Mouse (Mus musculus): ENCODE results near the gene Slmap. TPM values are rescaled to one million over a fixed set of nuclear protein-coding genes. Genes with fewer than 3 reads are reported as not detected.
"Not testable (repeated sequence)": the region's sequence is repeated elsewhere in the genome, so short reads cannot be mapped to it uniquely, and the experiment has no call there.

Slmap gene
- polyA plus RNA-seq, 1 experiment from 2014 or later = 16.7 TPM

- H3K9me3 ChIP-seq = no peaks in the 10 kb centered on the region
- peaks cover 40% of the 10 kb centered on the region for H3K4me1 ChIP-seq
- H3K4me3 ChIP-seq = no peak overlapping the region
- no peaks in the 10 kb centered on the region for H3K27me3 ChIP-seq (replicated peaks; ENCODE audit: low read depth, poor library complexity, severe bottlenecking)
- DNase-seq (ENCODE audit: low spot score) = no peak
- 84% methylated on average over 7 of the region's 7 CpGs for WGBS
- H3K36me3 ChIP-seq (replicated peaks) = peaks cover 38% of the 10 kb centered on the region
- H3K27ac ChIP-seq (replicated peaks) = no peak overlapping the region
Measured at GRCm38 (mm10) chr14:26530350-26530749, 4.4 kb downstream of the Slmap start.

GRCm38 (mm10) chr14:26528296-26528695 lies 6.4 kb downstream of the Slmap start:
- WGBS = 81% methylated on average over 2 of the region's 2 CpGs
- no peaks in the 10 kb centered on the region for H3K9me3 ChIP-seq
- no peak overlapping the region for H3K27ac ChIP-seq (replicated peaks)
- H3K27me3 ChIP-seq (replicated peaks; ENCODE audit: low read depth, poor library complexity, severe bottlenecking) = no peaks in the 10 kb centered on the region
- DNase-seq (ENCODE audit: low spot score) = no peak
- peaks cover 42% of the 10 kb centered on the region for H3K36me3 ChIP-seq (replicated peaks)
- peaks cover 35% of the 10 kb centered on the region for H3K4me1 ChIP-seq
- no peak overlapping the region for H3K4me3 ChIP-seq

DNA sequence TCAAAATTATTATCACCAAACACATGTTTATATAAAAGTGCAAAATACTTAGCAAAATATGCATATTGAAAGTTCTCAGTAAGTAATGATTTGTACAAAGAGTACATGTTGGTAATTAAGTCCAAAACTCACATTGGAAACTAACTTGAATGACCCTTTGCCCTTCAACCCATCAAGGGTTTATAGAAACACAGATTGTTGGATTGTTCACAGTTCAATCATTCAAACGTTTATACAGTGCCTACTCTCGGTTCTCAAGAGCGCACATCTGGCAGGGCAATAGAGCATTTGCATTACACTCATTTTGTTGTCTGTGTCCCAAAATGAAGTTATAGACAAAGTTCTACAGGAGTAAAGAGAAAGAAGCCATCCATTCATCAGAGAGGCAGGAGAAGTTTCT lies 8.8 kb downstream of the Slmap start:
- no peaks in the 10 kb centered on the region for H3K9me3 ChIP-seq
- peaks cover 22% of the 10 kb centered on the region for H3K4me1 ChIP-seq
- no peak for DNase-seq (ENCODE audit: low spot score)
- no peak overlapping the region for H3K27ac ChIP-seq (replicated peaks)
- peaks cover 37% of the 10 kb centered on the region for H3K36me3 ChIP-seq (replicated peaks)
- H3K4me3 ChIP-seq = no peak overlapping the region
- WGBS = 44% methylated on average over 3 of the region's 3 CpGs
- H3K27me3 ChIP-seq (replicated peaks; ENCODE audit: low read depth, poor library complexity, severe bottlenecking) = no peaks in the 10 kb centered on the region

DNA sequence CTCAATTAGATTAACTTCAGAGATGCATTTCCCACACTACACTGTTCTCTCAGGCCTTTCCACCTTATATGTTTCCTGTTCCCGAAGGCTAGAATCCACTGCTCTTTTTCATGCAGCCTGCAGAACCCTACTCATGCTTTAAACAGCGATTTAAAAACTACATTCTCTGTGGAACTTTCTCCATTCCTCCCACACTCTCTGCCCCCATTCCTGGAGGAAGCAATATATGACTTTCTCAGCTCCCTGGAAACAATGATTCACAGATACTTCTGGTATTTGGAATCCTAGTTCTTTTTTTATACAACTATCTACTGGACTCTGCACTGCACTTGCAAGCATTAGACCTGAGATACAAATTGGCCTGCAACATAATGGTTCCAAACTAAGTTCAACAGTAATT lies 11.6 kb downstream of the Slmap start:
- no peaks in the 10 kb centered on the region for H3K9me3 ChIP-seq
- no peak for DNase-seq (ENCODE audit: low spot score)
- WGBS = 67% methylated on average over 2 of the region's 2 CpGs
- no peak overlapping the region for H3K27ac ChIP-seq (replicated peaks)
- H3K36me3 ChIP-seq (replicated peaks) = peaks cover 19% of the 10 kb centered on the region
- H3K4me3 ChIP-seq = no peak overlapping the region
- H3K27me3 ChIP-seq (replicated peaks; ENCODE audit: low read depth, poor library complexity, severe bottlenecking) = no peaks in the 10 kb centered on the region
- peaks cover 12% of the 10 kb centered on the region; the same call in 1 of the 2 replicates for H3K4me1 ChIP-seq

- Histone ChIP-seq H3K27ac (replicated peaks) (no peak overlapping the region), H3K27me3 (replicated peaks; ENCODE audit: low read depth, poor library complexity, severe bottlenecking) (no peaks in the 10 kb centered on the region), H3K4me3 (no peak overlapping the region), H3K9me3 (no peaks in the 10 kb centered on the region), H3K4me1 (peaks cover 4% of the 10 kb centered on the region; the same call in 1 of the 2 replicates), H3K36me3 (replicated peaks) (peaks cover 11% of the 10 kb centered on the region)
- DNase-seq (ENCODE audit: low spot score) = no peak
- 91% methylated on average over 4 of the region's 4 CpGs for WGBS
Measured at GRCm38 (mm10) chr14:26519831-26520230, 14.9 kb downstream of the Slmap start.

DNA sequence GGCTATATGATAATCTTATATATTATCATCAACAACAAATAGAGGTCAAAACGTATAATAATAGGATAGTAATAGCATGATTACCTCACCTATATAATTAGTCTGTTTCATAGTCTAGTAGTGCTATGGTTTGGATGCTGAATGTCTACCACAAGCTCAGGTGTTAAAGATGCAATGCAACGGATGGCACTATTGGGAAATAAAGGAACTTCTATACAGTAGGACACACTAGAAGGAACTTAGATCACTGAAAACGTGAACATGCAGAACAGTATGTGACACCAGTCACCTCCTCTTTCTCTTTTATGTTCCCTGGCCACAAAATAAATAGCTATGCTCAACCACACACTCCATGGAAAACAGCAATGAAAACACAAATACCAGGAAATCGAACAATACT lies 16.9 kb downstream of the Slmap start:
- no peak for DNase-seq (ENCODE audit: low spot score)
- Histone ChIP-seq H3K9me3 (no peaks in the 10 kb centered on the region), H3K4me3 (no peak overlapping the region), H3K4me1 (peaks cover 2% of the 10 kb centered on the region; the same call in 1 of the 2 replicates), H3K36me3 (replicated peaks) (peaks cover 8% of the 10 kb centered on the region), H3K27me3 (replicated peaks; ENCODE audit: low read depth, poor library complexity, severe bottlenecking) (no peaks in the 10 kb centered on the region), H3K27ac (replicated peaks) (no peak overlapping the region)
- WGBS = 90% methylated on average over 4 of the region's 4 CpGs

- 88% methylated on average over 2 of the region's 2 CpGs for WGBS
- not testable (repeated sequence) for H3K27ac ChIP-seq (replicated peaks); H3K36me3 ChIP-seq (replicated peaks); H3K4me1 ChIP-seq; H3K27me3 ChIP-seq (replicated peaks; ENCODE audit: low read depth, poor library complexity, severe bottlenecking); H3K4me3 ChIP-seq; H3K9me3 ChIP-seq; DNase-seq (ENCODE audit: low spot score)
Measured at GRCm38 (mm10) chr14:26516232-26516631, 18.5 kb downstream of the Slmap start.

GRCm38 (mm10) chr14:26515802-26516201 lies 18.9 kb downstream of the Slmap start:
- H3K36me3 ChIP-seq (replicated peaks) = peaks cover 4% of the 10 kb centered on the region
- no peak for DNase-seq (ENCODE audit: low spot score)
- 90% methylated on average over 9 of the region's 9 CpGs for WGBS

GRCm38 (mm10) chr14:26510545-26510944 lies 24.2 kb downstream of the Slmap start:
- Histone ChIP-seq H3K27ac (replicated peaks) (no peak overlapping the region), H3K4me1 (no peaks in the 10 kb centered on the region), H3K4me3 (no peak overlapping the region), H3K9me3 (no peaks in the 10 kb centered on the region), H3K27me3 (replicated peaks; ENCODE audit: low read depth, poor library complexity, severe bottlenecking) (no peaks in the 10 kb centered on the region), H3K36me3 (replicated peaks) (no peaks in the 10 kb centered on the region)
- no peak for DNase-seq (ENCODE audit: low spot score)
- WGBS = 95% methylated on average over 2 of the region's 2 CpGs

More at GRCm38 (mm10) chr14:26515802-26516201, 18.9 kb downstream of the Slmap start:
- no peak overlapping the region for H3K27ac ChIP-seq (replicated peaks)
- H3K27me3 ChIP-seq (replicated peaks; ENCODE audit: low read depth, poor library complexity, severe bottlenecking) = no peaks in the 10 kb centered on the region
- no peak overlapping the region for H3K4me3 ChIP-seq
- no peaks in the 10 kb centered on the region for H3K4me1 ChIP-seq
- no peaks in the 10 kb centered on the region for H3K9me3 ChIP-seq

DNA sequence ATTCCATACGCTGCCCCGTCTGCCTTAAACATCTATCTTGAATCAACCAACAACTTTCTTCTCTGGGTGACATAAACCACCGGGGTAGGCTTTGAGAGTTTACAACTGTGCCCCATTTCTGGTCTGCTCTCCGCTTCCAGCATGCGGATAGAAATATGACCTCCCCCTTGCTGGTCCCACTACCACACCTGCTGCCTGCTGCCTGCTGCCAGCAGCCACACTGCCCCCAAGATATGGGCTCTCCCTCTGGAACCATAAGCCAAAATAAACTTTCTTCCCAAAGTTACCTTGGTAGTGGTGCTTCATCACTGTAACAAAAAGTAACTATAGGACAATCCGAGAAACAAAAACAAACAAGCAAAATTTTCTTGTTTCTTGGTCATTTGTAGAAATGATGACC lies 26.6 kb downstream of the Slmap start:
- Histone ChIP-seq H3K36me3 (replicated peaks) (no peaks in the 10 kb centered on the region; the same call in 1 of the 2 replicates), H3K4me3 (no peak overlapping the region), H3K4me1 (no peaks in the 10 kb centered on the region), H3K27me3 (replicated peaks; ENCODE audit: low read depth, poor library complexity, severe bottlenecking) (no peaks in the 10 kb centered on the region), H3K27ac (replicated peaks) (no peak overlapping the region), H3K9me3 (no peaks in the 10 kb centered on the region)
- 90% methylated on average over 6 of the region's 6 CpGs for WGBS
- no peak for DNase-seq (ENCODE audit: low spot score)

DNA sequence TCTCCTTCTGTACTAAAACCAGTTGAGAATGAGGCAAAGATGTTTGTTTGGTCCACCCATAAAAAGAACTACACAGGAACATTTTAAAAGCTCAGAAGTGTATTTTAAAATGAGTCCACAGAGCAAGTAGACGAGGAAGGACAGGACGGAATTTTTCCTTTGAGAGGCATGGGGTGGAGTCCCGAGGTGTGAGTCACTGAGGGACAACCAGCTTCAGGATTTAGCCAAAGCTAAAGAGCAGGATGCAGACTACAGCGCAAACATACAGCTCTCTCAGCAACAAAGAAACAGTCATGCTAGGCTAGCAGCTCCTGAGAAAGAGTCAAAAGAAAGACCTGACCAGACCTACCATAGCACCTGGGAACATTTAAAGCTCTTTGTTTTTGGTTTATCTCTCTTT lies 27.4 kb downstream of the Slmap start:
- Histone ChIP-seq H3K27ac (replicated peaks) (no peak overlapping the region), H3K4me1 (no peaks in the 10 kb centered on the region), H3K4me3 (no peak overlapping the region), H3K9me3 (no peaks in the 10 kb centered on the region), H3K27me3 (replicated peaks; ENCODE audit: low read depth, poor library complexity, severe bottlenecking) (no peaks in the 10 kb centered on the region), H3K36me3 (replicated peaks) (no peaks in the 10 kb centered on the region; the same call in 1 of the 2 replicates)
- no peak for DNase-seq (ENCODE audit: low spot score)
- WGBS = 81% methylated on average over 4 of the region's 4 CpGs

DNA sequence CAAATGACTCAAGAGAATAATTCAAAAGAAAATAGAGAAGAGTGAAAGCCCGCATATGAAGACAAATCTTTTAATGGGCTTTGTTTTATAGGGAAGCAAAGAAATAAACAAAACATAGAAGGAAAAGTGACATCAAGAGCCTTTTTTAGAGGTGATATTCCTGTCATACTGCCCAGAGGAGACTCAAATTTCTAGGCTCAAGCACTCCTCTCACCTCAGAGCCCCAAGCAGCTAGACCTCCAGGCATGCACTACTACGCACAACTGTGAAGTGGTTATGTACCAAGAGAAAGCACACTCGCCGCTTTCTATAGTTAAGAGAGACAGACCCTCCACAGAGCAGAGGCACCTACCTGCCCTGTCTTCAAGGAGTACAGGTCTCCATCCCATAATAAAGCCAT lies 30.2 kb downstream of the Slmap start:
- H3K4me3 ChIP-seq = no peak overlapping the region
- DNase-seq (ENCODE audit: low spot score) = no peak
- 91% methylated on average over 4 of the region's 4 CpGs for WGBS

GRCm38 (mm10) chr14:26500136-26500933 lies 34.4 kb downstream of the Slmap start:
- Histone ChIP-seq H3K27me3 (replicated peaks; ENCODE audit: low read depth, poor library complexity, severe bottlenecking) (no peaks in the 10 kb centered on the region), H3K9me3 (no peaks in the 10 kb centered on the region), H3K4me1 (no peaks in the 10 kb centered on the region), H3K36me3 (replicated peaks) (no peaks in the 10 kb centered on the region; the same call in 1 of the 2 replicates), H3K27ac (replicated peaks) (no peak overlapping the region), H3K4me3 (no peak overlapping the region)
- WGBS = 93% methylated on average over 2 of the region's 2 CpGs
- no peak for DNase-seq (ENCODE audit: low spot score)

More for the DNA sequence above, 30.2 kb downstream of the Slmap start:
- Histone ChIP-seq H3K27me3 (replicated peaks; ENCODE audit: low read depth, poor library complexity, severe bottlenecking) (no peaks in the 10 kb centered on the region), H3K9me3 (no peaks in the 10 kb centered on the region), H3K36me3 (replicated peaks) (no peaks in the 10 kb centered on the region; the same call in 1 of the 2 replicates), H3K27ac (replicated peaks) (no peak overlapping the region), H3K4me1 (no peaks in the 10 kb centered on the region)

Data from embryonic facial prominence, embryonic 10.5 days (tissue).